Mouse (Mus musculus): ENCODE measurements around the gene Piwil4.

The Piwil4 gene

GRCm38 (mm10) chr9:14740151-14740924 lies at the start of gene Piwil4:
Gene Piwil4, minus strand, starts transcription at chr9:14740733.
- in situ Hi-C loops (cut with MboI, MseI) = loop anchor here in 1 of 2 experiments (10.0 kb wide), 1 partner anchor 754 kb away; the partner anchor contains the start of gene Smco4

DNA sequence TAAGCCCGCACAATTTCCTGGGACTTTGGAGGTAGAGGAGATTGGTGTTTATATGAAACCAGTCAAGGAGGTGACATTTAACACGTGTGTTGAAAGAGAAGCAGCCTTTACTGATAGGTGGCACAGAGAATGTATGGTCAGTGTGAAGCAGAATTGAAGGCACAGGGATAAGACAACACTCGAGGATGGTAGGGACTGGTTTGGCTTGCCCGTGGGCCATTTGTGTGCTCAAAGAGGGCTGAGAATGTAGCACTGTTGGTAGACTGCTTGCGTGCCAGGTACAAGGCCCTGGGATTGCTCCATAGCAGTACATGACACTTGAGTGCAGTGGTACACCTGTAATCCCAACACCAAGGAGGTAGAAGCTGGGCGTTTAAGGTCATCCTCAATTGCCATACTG lies 46.8 kb upstream of the Piwil4 start:
- in situ Hi-C loops (cut with MboI, MseI) = loop anchor here in 1 of 2 experiments (25.0 kb wide), 1 partner anchor 925 kb away; the partner anchor contains the start of gene Slc36a4

GRCm38 (mm10) chr9:14784039-14785002 lies 43.8 kb upstream of the Piwil4 start, which contains the start of the genes Mre11a and Ankrd49:
Gene Mre11a, plus strand, starts transcription at chr9:14784654.
Gene Ankrd49, minus strand, starts transcription at chr9:14784856.
- in situ Hi-C loops (cut with MboI, MseI) = loop anchor here in 1 of 2 experiments (25.0 kb wide), 1 partner anchor 928 kb away; the partner anchor contains the start of gene Slc36a4

DNA sequence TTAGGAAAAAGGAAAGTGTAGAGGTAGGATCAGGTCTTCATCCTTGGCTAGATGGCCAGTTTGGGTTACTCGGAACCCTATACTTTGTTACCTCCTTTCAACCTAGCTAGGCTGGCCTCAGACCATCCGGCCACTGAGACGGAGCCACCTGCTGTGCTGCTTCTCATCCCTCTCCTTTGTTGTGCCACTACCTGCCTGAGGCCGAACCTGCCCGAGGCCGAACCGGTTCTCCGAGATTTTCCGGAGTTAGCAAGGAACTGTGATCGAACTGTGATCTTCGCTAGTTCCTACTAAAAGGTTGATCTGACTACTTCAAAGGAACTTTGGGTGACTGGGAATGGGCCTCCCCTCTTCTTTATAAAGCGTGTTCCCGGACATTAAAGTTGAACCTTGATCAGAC lies 37.8 kb upstream of the Piwil4 start:
- in situ Hi-C loops (cut with MboI, MseI) = loop anchor here in 1 of 2 experiments (25.0 kb wide), 1 partner anchor 934 kb away; the partner anchor contains the start of gene Slc36a4

GRCm38 (mm10) chr9:14773813-14774212 lies 33.3 kb upstream of the Piwil4 start:
- in situ Hi-C loops (cut with MboI, MseI) = loop anchor here (5.0 to 25.0 kb wide), 3 partner anchors 243 to 938 kb away; partner anchors contain the start of gene Slc36a4 (in 1 of the 2)

- in situ Hi-C loops (cut with MboI, MseI) = loop anchor here (5.0 to 25.0 kb wide), 3 partner anchors 245 to 940 kb away; partner anchors contain the start of gene Slc36a4 (in 1 of the 2)
These were observed 31.5 kb upstream of the Piwil4 start for GRCm38 (mm10) chr9:14772074-14772473.

DNA sequence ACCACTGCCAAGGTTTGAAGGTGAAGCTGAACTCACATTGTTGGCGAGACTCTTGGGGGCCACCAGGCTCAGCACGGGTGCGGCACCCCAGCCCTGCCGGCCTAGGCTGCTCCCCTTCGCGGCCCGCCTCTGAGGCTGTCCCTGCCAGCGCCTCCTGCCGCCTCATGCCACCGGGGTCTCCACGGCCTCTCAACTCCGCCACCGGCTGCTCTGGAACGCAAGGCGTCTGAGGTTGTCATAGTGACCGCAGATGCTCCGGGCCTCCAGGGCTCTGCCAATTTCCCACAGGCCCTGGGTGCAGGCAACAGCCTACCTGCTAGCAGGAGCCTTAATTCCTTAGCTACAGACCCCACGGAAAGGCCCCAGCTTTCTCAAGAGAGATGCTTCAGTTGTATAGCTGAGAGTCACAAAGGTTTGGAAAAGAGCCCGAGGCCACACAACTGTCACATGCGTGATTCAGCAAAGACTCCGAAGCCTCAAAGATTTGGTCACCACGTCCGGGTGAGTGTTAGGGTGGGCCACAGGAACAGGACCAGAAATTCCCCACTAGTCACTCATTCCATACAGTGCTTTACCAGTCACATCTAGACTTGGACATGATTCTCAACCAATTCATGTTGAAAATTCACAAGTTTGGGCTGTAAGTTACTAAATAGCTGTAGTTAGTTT lies 30.4 kb upstream of the Piwil4 start, which contains the start of gene 1700012B09Rik:
Gene 1700012B09Rik, minus strand, starts transcription at position 228 of the 669 bp plus-strand sequence.
- in situ Hi-C loops (cut with MboI, MseI) = loop anchor here (5.0 to 25.0 kb wide), 3 partner anchors 246 to 941 kb away; partner anchors contain the start of gene Slc36a4 (in 1 of the 2)

GRCm38 (mm10) chr9:14769811-14770210 lies 29.3 kb upstream of the Piwil4 start:
- in situ Hi-C loops (cut with MboI, MseI) = loop anchor here (5.0 to 25.0 kb wide), 3 partner anchors 247 to 942 kb away; partner anchors contain the start of gene Slc36a4 (in 1 of the 2)

- in situ Hi-C loops (cut with MboI, MseI) = loop anchor here (5.0 to 25.0 kb wide), 2 partner anchors 62 to 948 kb away; partner anchors contain the start of gene Slc36a4 (in 1 of the 2)
These were observed 24.2 kb upstream of the Piwil4 start for GRCm38 (mm10) chr9:14764765-14765164.

GRCm38 (mm10) chr9:14759261-14759660 lies 18.7 kb upstream of the Piwil4 start:
- in situ Hi-C loops (cut with MboI, MseI) = loop anchor here in 1 of 2 experiments (25.0 kb wide), 1 partner anchor 953 kb away; the partner anchor contains the start of gene Slc36a4

DNA sequence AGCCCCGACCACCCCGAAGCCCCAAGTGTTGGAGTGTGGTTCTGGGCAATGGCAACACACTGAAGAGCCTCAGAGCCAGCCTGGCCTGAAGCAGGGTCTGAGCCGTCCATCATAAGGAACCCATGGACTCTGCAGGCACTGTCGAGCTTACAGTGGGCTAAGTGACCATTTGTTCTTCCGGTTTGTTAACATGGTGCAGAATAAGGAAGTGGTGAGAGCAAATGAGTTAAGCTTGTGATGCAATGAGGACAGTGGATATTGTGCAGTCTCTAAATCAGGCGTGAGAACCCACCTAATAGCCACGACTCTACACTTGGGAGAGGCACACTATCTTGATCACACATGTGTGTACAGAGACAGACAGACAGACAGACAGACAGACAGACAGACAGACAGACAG lies 18.1 kb upstream of the Piwil4 start:
- in situ Hi-C loops (cut with MboI, MseI) = loop anchor here in 1 of 2 experiments (25.0 kb wide), 1 partner anchor 954 kb away; the partner anchor contains the start of gene Slc36a4

DNA sequence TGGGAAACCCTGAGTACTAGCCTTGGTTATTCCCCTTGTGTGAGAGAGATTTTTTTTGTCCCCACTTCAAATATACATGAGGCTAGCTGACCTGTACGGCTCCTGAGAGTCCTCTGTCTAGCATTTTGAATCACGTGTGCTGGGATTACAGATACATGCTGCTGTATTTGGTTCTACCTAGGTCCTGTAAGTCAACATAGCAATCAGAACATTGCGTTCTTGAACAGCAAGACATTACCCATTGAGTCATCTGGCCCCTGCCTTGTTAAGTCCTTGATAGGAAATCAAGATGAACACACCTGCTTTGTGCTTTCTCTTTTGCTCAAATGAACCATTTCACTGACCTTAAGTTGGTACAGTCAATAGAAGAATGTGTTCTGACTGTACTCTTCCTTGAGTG lies 13.9 kb upstream of the Piwil4 start:
- in situ Hi-C loops (cut with MboI, MseI) = loop anchor here in 1 of 2 experiments (5.0 to 25.0 kb wide), 2 partner anchors 958 to 1087 kb away; partner anchors contain the start of gene Slc36a4

- in situ Hi-C loops (cut with MboI, MseI) = loop anchor here in 1 of 2 experiments (5.0 to 25.0 kb wide), 2 partner anchors 958 to 1087 kb away; partner anchors contain the start of gene Slc36a4
These were observed 13.4 kb upstream of the Piwil4 start for GRCm38 (mm10) chr9:14753947-14754346.

- in situ Hi-C loops (cut with MboI, MseI) = loop anchor here in 1 of 2 experiments (5.0 to 25.0 kb wide), 2 partner anchors 960 to 1085 kb away; partner anchors contain the start of gene Slc36a4
These were observed 11.5 kb upstream of the Piwil4 start, which contains the start of gene Fut4 for GRCm38 (mm10) chr9:14752001-14752522. Gene Fut4, minus strand, starts transcription at chr9:14752393.

DNA sequence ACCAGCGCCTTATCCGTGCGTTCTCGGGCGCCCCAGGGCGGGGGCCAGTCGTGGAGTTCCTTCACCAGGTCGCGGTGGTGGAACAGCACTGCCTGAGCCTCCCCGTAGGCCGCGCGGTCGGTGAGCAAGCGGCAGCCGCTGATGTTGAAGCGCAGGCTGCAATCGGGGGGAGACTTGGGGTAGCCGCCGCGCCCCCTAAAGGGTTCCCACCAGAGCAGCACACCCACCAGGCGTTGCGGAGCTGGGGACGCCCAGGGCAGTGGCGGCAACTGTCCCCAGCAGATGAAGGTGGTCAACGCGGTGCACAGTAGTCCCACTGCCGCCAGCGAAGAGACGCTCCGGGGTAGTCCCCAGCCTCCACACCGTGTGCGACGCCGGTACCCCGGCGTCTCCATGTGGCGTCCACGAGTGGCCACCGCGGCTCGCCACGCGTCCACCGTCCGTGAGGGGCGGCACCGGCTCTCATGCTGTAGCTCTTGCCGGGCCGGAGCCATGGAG lies 11.0 kb upstream of the Piwil4 start:
- in situ Hi-C loops (cut with MboI, MseI) = loop anchor here in 1 of 2 experiments (5.0 to 25.0 kb wide), 2 partner anchors 961 to 1084 kb away; partner anchors contain the start of gene Slc36a4

DNA sequence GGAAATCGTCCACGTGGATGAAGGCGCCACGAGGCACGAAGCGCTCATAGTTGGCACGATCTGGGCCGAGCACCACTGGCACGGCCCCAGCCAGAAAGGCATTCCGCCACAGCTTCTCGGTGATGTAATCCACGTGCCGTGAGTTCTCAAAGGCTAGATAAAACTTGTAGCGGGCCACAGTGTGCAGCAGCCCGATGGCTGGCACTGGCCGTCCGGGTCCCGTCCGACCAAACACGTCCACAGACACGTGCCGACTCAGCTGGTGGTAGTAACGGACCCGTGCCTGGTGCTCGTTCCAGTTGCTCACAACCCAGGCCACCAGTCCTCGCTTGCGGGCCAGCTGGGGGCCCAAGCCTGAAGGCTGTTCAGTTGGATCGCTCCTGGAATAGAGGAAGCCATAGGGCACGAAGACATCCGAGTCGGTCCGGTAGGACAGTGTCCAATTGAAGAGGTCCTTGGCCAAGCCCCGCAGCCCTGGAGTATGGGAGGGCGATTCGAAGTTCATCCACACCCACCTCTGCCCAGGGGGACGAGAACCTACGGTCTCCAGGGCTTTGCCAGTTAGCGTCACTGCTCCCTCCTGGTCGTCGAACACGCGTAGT lies 10.5 kb upstream of the Piwil4 start:
- in situ Hi-C loops (cut with MboI, MseI) = loop anchor here in 1 of 2 experiments (5.0 to 25.0 kb wide), 2 partner anchors 961 to 1084 kb away; partner anchors contain the start of gene Slc36a4

GRCm38 (mm10) chr9:14739498-14740150 lies 909 bp downstream of the Piwil4 start:
- in situ Hi-C loops (cut with MboI, MseI) = loop anchor here in 1 of 2 experiments (10.0 kb wide), 1 partner anchor 755 kb away; the partner anchor contains the start of gene Smco4

Data from T-helper 17 cell (primary cell).